Mouse (Mus musculus): ENCODE measurements at regions not wholly inside any gene's neighbourhood (a gene's known extent, or its start where the extent isn't known, plus 50 kb on each side); places are given as distances from the start of the nearest gene placed in this dataset.

- DNase-seq, result no peak
Measured at GRCm38 (mm10) chr9:112608932-112609331, 373.2 kb upstream of the Arpp21 start.

GRCm38 (mm10) chr9:112607221-112607620 is 371.5 kb upstream of the Arpp21 start:
- no peak for DNase-seq

- DNase-seq, result no peak
Measured at GRCm38 (mm10) chr9:112595731-112596130, 360.0 kb upstream of the Arpp21 start.

- peak in 1 of 2 experiments; percentile 45 for DNase-seq
Measured at GRCm38 (mm10) chr9:112590241-112590640, 354.5 kb upstream of the Arpp21 start.

GRCm38 (mm10) chr9:112573316-112573715 is 337.6 kb upstream of the Arpp21 start:
- DNase-seq, result peak in 1 of 2 experiments; percentile 17

- no peak for DNase-seq
Measured at GRCm38 (mm10) chr9:112561348-112561747, 325.6 kb upstream of the Arpp21 start.

- DNase-seq, result peak in 1 of 2 experiments; percentile 27
Measured at GRCm38 (mm10) chr9:112560226-112560625, 324.5 kb upstream of the Arpp21 start.

GRCm38 (mm10) chr9:112537924-112538323 is 302.2 kb upstream of the Arpp21 start:
- DNase-seq, result no peak

- DNase-seq, result peak; percentile 47 to 72
Measured at GRCm38 (mm10) chr9:112525377-112525776, 289.6 kb upstream of the Arpp21 start.

GRCm38 (mm10) chr9:112523251-112523650 is 287.5 kb upstream of the Arpp21 start:
- DNase-seq, result peak in 1 of 2 experiments; percentile 29

GRCm38 (mm10) chr9:112510716-112511115 is 275.0 kb upstream of the Arpp21 start:
- DNase-seq, result no peak

- no peak for DNase-seq
Measured at GRCm38 (mm10) chr9:112506871-112507270, 271.1 kb upstream of the Arpp21 start.

- DNase-seq, result no peak
Measured at GRCm38 (mm10) chr9:112498676-112499075, 262.9 kb upstream of the Arpp21 start.

GRCm38 (mm10) chr9:112495930-112496527 is 260.3 kb upstream of the Arpp21 start:
- no peak for DNase-seq

GRCm38 (mm10) chr9:112490963-112491362 is 255.2 kb upstream of the Arpp21 start:
- peak; percentile 92 to 96 for DNase-seq

GRCm38 (mm10) chr9:112476644-112477043 is 240.9 kb upstream of the Arpp21 start:
- DNase-seq, result no peak

- DNase-seq, result peak; percentile 25 to 59
Measured at GRCm38 (mm10) chr9:112457594-112457993, 221.9 kb upstream of the Arpp21 start.

- DNase-seq, result peak; percentile 96 to 99
Measured at GRCm38 (mm10) chr9:112454706-112455105, 219.0 kb upstream of the Arpp21 start.

- DNase-seq, result peak; percentile 84 to 85
Measured at GRCm38 (mm10) chr9:112447515-112447914, 211.8 kb upstream of the Arpp21 start.

- no peak for DNase-seq
Measured at GRCm38 (mm10) chr9:112446981-112447380, 211.2 kb upstream of the Arpp21 start.

GRCm38 (mm10) chr9:112446027-112446352 is 210.3 kb upstream of the Arpp21 start:
- DNase-seq, result no peak

GRCm38 (mm10) chr9:112445230-112446026 is 209.7 kb upstream of the Arpp21 start:
- DNase-seq, result no peak

- DNase-seq, result peak; percentile 32 to 51
Measured at GRCm38 (mm10) chr9:112444220-112444619, 208.5 kb upstream of the Arpp21 start.

- no peak for DNase-seq
Measured at GRCm38 (mm10) chr9:112436094-112436493, 200.4 kb upstream of the Arpp21 start.

Data from cerebellum, postnatal 14 days (tissue).